Mouse (Mus musculus): ENCODE data around the gene Btg2. TPM values are rescaled to one million over a fixed set of nuclear protein-coding genes. Genes with fewer than 3 reads are reported as not detected.
A peak's percentile ranks its signal among the peaks of the same experiment; 100 is the strongest.

Gene Btg2
- polyA plus RNA-seq, 1 experiment: 11.9 TPM

- TF ChIP-seq CTCF (IDR thresholded peaks at IDR 0.05; ENCODE audit: borderline replicate concordance, insufficient read depth, low read depth, low read length) (no peak), POLR2A (IDR thresholded peaks at IDR 0.05; ENCODE audit: borderline replicate concordance, insufficient read depth, low read length) (no peak)
- Histone ChIP-seq H3K4me1 (ENCODE audit: control insufficient read depth, insufficient read depth, low read length) (peaks cover 13% of the 10 kb centered on the region), H3K4me3 (replicated peaks; ENCODE audit: insufficient read depth, low read depth, low read length) (no peak overlapping the region), H3K27ac (ENCODE audit: insufficient read depth, low read length) (no peak overlapping the region), H3K27me3 (ENCODE audit: control insufficient read depth, insufficient read depth, low read length) (no peaks in the 10 kb centered on the region)
- DNase-seq: no peak
- WGBS: 87% methylated on average over 3 of the region's 3 CpGs
Measured at GRCm38 (mm10) chr1:134101593-134101992, 22.7 kb upstream of the Btg2 start.

- Histone ChIP-seq H3K4me1 (ENCODE audit: control insufficient read depth, insufficient read depth, low read length) (peaks cover 17% of the 10 kb centered on the region), H3K27me3 (ENCODE audit: control insufficient read depth, insufficient read depth, low read length) (no peaks in the 10 kb centered on the region), H3K27ac (ENCODE audit: insufficient read depth, low read length) (no peak overlapping the region), H3K4me3 (replicated peaks; ENCODE audit: insufficient read depth, low read depth, low read length) (no peak overlapping the region)
- TF ChIP-seq CTCF (IDR thresholded peaks at IDR 0.05; ENCODE audit: borderline replicate concordance, insufficient read depth, low read depth, low read length) (no peak), POLR2A (IDR thresholded peaks at IDR 0.05; ENCODE audit: borderline replicate concordance, insufficient read depth, low read length) (no peak)
- 95% methylated on average over 4 of the region's 4 CpGs for WGBS
- no peak for DNase-seq
Measured at GRCm38 (mm10) chr1:134100928-134101327, 22.0 kb upstream of the Btg2 start.

GRCm38 (mm10) chr1:134100401-134100800, 21.5 kb upstream of the Btg2 start:
- no peak overlapping the region for H3K27ac ChIP-seq (ENCODE audit: insufficient read depth, low read length)
- TF ChIP-seq POLR2A (IDR thresholded peaks at IDR 0.05; ENCODE audit: borderline replicate concordance, insufficient read depth, low read length): no peak
- no peak for TF ChIP-seq CTCF (IDR thresholded peaks at IDR 0.05; ENCODE audit: borderline replicate concordance, insufficient read depth, low read depth, low read length)
- no peak for DNase-seq
- WGBS: 87% methylated on average over 5 of the region's 5 CpGs
- no peaks in the 10 kb centered on the region for H3K27me3 ChIP-seq (ENCODE audit: control insufficient read depth, insufficient read depth, low read length)
- no peak overlapping the region for H3K4me3 ChIP-seq (replicated peaks; ENCODE audit: insufficient read depth, low read depth, low read length)
- peaks cover 22% of the 10 kb centered on the region for H3K4me1 ChIP-seq (ENCODE audit: control insufficient read depth, insufficient read depth, low read length)

- Histone ChIP-seq H3K4me3 (replicated peaks; ENCODE audit: insufficient read depth, low read depth, low read length) (peak overlapping the region; percentile 36), H3K27ac (ENCODE audit: insufficient read depth, low read length) (peak overlapping the region; percentile 14; the same call in 1 of the 2 replicates), H3K4me1 (ENCODE audit: control insufficient read depth, insufficient read depth, low read length) (peaks cover 22% of the 10 kb centered on the region), H3K27me3 (ENCODE audit: control insufficient read depth, insufficient read depth, low read length) (no peaks in the 10 kb centered on the region)
- TF ChIP-seq POLR2A (IDR thresholded peaks at IDR 0.05; ENCODE audit: borderline replicate concordance, insufficient read depth, low read length) (no peak), CTCF (IDR thresholded peaks at IDR 0.05; ENCODE audit: borderline replicate concordance, insufficient read depth, low read depth, low read length) (no peak)
- 45% methylated on average over 12 of the region's 12 CpGs for WGBS
- DNase-seq: no peak
Measured at GRCm38 (mm10) chr1:134099516-134100235, 20.8 kb upstream of the Btg2 start.

GRCm38 (mm10) chr1:134098726-134099515, 20.0 kb upstream of the Btg2 start:
- H3K4me3 ChIP-seq (replicated peaks; ENCODE audit: insufficient read depth, low read depth, low read length): peak overlapping the region; percentile 36
- H3K4me1 ChIP-seq (ENCODE audit: control insufficient read depth, insufficient read depth, low read length): peaks cover 21% of the 10 kb centered on the region
- no peaks in the 10 kb centered on the region for H3K27me3 ChIP-seq (ENCODE audit: control insufficient read depth, insufficient read depth, low read length)
- H3K27ac ChIP-seq (ENCODE audit: insufficient read depth, low read length): peak overlapping the region; percentile 76
- TF ChIP-seq CTCF (IDR thresholded peaks at IDR 0.05; ENCODE audit: borderline replicate concordance, insufficient read depth, low read depth, low read length) (no peak), POLR2A (IDR thresholded peaks at IDR 0.05; ENCODE audit: borderline replicate concordance, insufficient read depth, low read length) (peak; percentile 32; the same call in 1 of the 2 replicates)
- peak; percentile 58 to 72 for DNase-seq
- WGBS: 11% methylated on average over 17 of the region's 17 CpGs

DNA sequence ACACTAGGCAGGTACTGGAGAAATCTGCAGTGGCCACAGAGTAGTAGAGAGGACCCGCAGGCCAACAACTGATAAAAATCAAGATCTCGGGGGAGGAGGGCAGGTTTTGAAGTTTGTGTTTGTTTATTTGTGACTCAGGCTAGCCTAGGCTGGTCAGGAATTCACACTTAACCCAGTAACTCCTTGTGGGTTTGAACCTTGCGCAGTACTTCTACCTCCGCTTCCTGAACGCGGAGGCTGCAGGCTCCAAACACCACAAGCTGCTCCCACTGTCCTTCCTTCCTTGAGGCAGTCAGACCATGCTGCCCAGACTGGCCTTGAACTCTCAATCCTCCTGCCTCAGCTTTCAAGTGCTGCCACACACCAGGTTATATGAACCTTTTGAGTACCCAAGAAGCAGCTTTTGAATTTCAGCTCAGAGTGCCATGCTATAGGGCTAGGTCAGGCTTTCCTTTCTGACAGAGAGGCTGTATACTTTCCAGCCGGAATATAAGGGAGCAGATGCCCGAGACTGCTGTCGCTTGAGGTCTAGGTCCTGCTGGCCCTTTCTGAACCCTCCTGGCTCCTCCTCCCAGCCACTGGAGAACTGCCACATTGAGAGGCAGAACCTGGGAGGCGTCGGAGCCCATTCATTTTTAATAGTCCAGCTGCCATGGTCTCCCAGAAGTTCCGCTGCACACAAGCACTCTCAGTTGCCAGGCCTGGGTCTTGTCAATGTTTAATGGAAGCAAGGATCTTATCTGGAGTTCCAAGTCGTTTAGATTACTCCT, 19.2 kb upstream of the Btg2 start:
- Histone ChIP-seq H3K4me3 (replicated peaks; ENCODE audit: insufficient read depth, low read depth, low read length) (no peak overlapping the region), H3K27me3 (ENCODE audit: control insufficient read depth, insufficient read depth, low read length) (no peaks in the 10 kb centered on the region), H3K27ac (ENCODE audit: insufficient read depth, low read length) (peak overlapping the region; percentile 76), H3K4me1 (ENCODE audit: control insufficient read depth, insufficient read depth, low read length) (peaks cover 23% of the 10 kb centered on the region)
- TF ChIP-seq POLR2A (IDR thresholded peaks at IDR 0.05; ENCODE audit: borderline replicate concordance, insufficient read depth, low read length) (no peak), CTCF (IDR thresholded peaks at IDR 0.05; ENCODE audit: borderline replicate concordance, insufficient read depth, low read depth, low read length) (no peak)
- DNase-seq: peak in 1 of 2 experiments; percentile 17
- WGBS: 70% methylated on average over 13 of the region's 13 CpGs

DNA sequence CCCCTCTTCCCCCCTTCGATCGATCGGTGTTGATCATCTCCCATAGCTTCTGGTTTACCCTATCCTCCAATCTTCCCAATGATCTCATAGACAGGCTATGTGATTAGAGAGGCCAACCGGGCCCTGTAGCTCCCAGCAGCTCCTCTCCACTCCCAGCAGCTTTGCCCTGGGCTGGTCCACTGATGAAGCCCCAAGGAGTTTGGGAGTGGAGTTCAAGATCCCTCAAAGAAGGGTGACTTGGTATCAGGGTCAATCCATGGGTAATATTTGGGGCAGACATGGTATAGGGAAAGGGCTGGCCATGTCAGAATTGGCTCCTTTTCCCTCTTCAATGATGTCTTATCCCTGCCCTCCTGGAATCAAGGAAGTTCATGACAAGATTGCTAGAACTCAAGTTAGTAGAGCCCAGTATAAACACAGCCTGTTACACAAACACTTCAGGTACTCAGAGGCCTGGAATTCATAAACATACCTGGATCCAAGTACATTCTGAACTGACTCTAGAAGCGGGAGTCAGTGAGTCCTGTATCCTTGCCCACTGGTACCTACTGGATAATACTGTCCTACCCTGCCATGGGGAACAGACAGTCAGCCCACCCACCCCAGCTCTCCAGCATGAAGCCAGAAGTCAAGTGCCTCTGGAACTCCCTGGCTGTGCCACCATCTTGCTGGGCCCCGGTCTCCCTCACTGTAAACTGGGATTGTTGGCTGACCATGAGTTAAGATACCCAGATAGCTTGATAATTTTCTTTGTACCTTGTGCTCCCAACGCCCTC, 18.3 kb upstream of the Btg2 start:
- Histone ChIP-seq H3K4me3 (replicated peaks; ENCODE audit: insufficient read depth, low read depth, low read length) (no peak overlapping the region), H3K27ac (ENCODE audit: insufficient read depth, low read length) (no peak overlapping the region), H3K27me3 (ENCODE audit: control insufficient read depth, insufficient read depth, low read length) (no peaks in the 10 kb centered on the region), H3K4me1 (ENCODE audit: control insufficient read depth, insufficient read depth, low read length) (peaks cover 28% of the 10 kb centered on the region)
- 95% methylated on average over 7 of the region's 7 CpGs for WGBS
- TF ChIP-seq POLR2A (IDR thresholded peaks at IDR 0.05; ENCODE audit: borderline replicate concordance, insufficient read depth, low read length) (no peak), CTCF (IDR thresholded peaks at IDR 0.05; ENCODE audit: borderline replicate concordance, insufficient read depth, low read depth, low read length) (no peak)
- DNase-seq: peak in 1 of 2 experiments; percentile 4

All from cerebellum, adult 2 months (tissue).